Mouse (Mus musculus) forebrain, embryonic 11.5 days (tissue): ENCODE results near the gene Cacna2d3. TPM values are rescaled to one million over a fixed set of nuclear protein-coding genes. Genes with fewer than 3 reads are reported as not detected.

Experiments
- ATAC-seq: fragments of 200-750 bp; cut with Nextera tagmentation; replicated peaks from 2 replicates; pipeline ENCODE4 v1.8.0; 2017; ENCODE audit warnings: moderate TSS enrichment; ENCODE audit not compliant: low FRiP score
- DNase-seq: peaks from one replicate; pipeline ENCODE4 v3.0.0-alpha.2; 2017; ENCODE audit warnings: low spot score
- H3K27ac ChIP-seq: fragments of 300-500 bp; sonication (generic); 2 replicates; pipeline ENCODE4 v1.5.1; 2014; ENCODE audit warnings: low read depth, low read length
- H3K27me3 ChIP-seq: fragments of 300-500 bp; sonication (generic); 2 replicates; pipeline ENCODE4 v1.6.1; 2014; ENCODE audit warnings: mild to moderate bottlenecking, low read length, mixed read lengths; ENCODE audit not compliant: control insufficient read depth, insufficient read depth
- H3K36me3 ChIP-seq: fragments of 300-500 bp; sonication (generic); 2 replicates; pipeline ENCODE4 v1.6.1; 2014; ENCODE audit warnings: mild to moderate bottlenecking, low read length, moderate library complexity, mixed read lengths; ENCODE audit not compliant: control insufficient read depth, insufficient read depth
- H3K4me1 ChIP-seq: fragments of 300-500 bp; sonication (generic); replicated peaks from 2 replicates; pipeline ENCODE4 v1.6.1; 2014; ENCODE audit warnings: low read length, mixed read lengths; ENCODE audit not compliant: control insufficient read depth, insufficient read depth
- H3K4me2 ChIP-seq: fragments of 300-500 bp; sonication (generic); 2 replicates; pipeline ENCODE4 v1.6.1; 2014; ENCODE audit warnings: low read depth, mild to moderate bottlenecking, low read length, moderate library complexity, mixed read lengths; ENCODE audit not compliant: severe bottlenecking
- H3K4me3 ChIP-seq: fragments of 300-500 bp; sonication (generic); 2 replicates; pipeline ENCODE4 v1.5.1; 2014; ENCODE audit warnings: low read depth, low read length
- H3K9ac ChIP-seq: fragments of 300-500 bp; sonication (generic); 2 replicates; pipeline ENCODE4 v1.6.1; 2014; ENCODE audit warnings: low read length
- H3K9me3 ChIP-seq: fragments of 300-500 bp; sonication (generic); 2 replicates; pipeline ENCODE4 v1.6.1; 2016; ENCODE audit warnings: low read length, mixed read lengths; ENCODE audit not compliant: control insufficient read depth
- WGBS: fragments of 180-500 bp; shearing (Covaris S2); extraction: QIAGEN DNeasy Blood & Tissue Kit; methylation state at CpG from one replicate; pipeline ENCODE4 v1.1.7; 2014; 5-methylcytosine and 5-hydroxymethylcytosine counted together
- polyA plus RNA-seq: library from polyadenylated mRNA; unstranded; fragments of >200 nt; fragmentation: Nextera tagmentation; extraction: Ambion mirVana; gene quantifications from 2 replicates; pipeline ENCODE4 v1.2.1, GENCODE M21; 2014

Cacna2d3 gene
- polyA plus RNA-seq, 1 experiment from 2014 or later, result 4.5 TPM

- Histone ChIP-seq H3K4me1 (no peaks in the 10 kb centered on the region), H3K4me2 (no peak overlapping the region), H3K27ac (no peak overlapping the region), H3K9ac (no peak overlapping the region), H3K4me3 (no peak overlapping the region), H3K36me3 (no peaks in the 10 kb centered on the region), H3K9me3 (no peaks in the 10 kb centered on the region), H3K27me3 (no peaks in the 10 kb centered on the region)
- DNase-seq (no peak), ATAC-seq (no peak)
Measured at GRCm38 (mm10) chr14:29385500-29385899, 336.2 kb downstream of the Cacna2d3 start.

DNA sequence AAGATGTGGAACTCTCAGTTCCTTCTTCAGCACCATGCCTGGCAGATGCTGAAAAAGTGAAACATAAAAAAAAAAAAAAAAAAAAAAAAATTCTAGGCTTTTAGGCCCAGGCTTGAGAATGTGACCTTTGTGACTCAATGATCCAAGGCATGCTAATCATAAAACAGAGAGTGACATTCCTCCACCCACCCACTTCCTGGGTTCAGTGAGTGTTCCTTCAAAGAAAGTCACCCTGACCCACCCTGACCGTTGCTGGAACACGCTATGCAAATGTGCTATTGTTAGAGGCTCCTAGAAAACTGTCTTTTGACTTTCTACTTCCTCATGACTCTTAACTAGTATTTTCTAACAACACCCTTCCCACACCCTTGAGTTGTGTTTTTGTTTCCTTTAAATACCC lies 338.9 kb downstream of the Cacna2d3 start:
- H3K4me2 ChIP-seq, result no peak overlapping the region
- no peak overlapping the region for H3K9ac ChIP-seq
- ATAC-seq (no peak), DNase-seq (no peak)
- H3K4me3 ChIP-seq, result no peak overlapping the region
- no peaks in the 10 kb centered on the region for H3K36me3 ChIP-seq
- H3K27ac ChIP-seq, result no peak overlapping the region
- no peaks in the 10 kb centered on the region for H3K9me3 ChIP-seq
- no peaks in the 10 kb centered on the region for H3K27me3 ChIP-seq
- whole genome bisulfite sequencing, result 87% methylated on average over 2 of the region's 2 CpGs
- no peaks in the 10 kb centered on the region for H3K4me1 ChIP-seq

- DNase-seq (no peak), ATAC-seq (no peak)
- Histone ChIP-seq H3K36me3 (no peaks in the 10 kb centered on the region), H3K9ac (no peak overlapping the region), H3K4me1 (no peaks in the 10 kb centered on the region), H3K27ac (no peak overlapping the region), H3K9me3 (no peaks in the 10 kb centered on the region), H3K27me3 (no peaks in the 10 kb centered on the region), H3K4me3 (no peak overlapping the region), H3K4me2 (no peak overlapping the region)
- 98% methylated on average over 5 of the region's 5 CpGs for WGBS
Measured at GRCm38 (mm10) chr14:29366911-29367310, 354.8 kb downstream of the Cacna2d3 start.

GRCm38 (mm10) chr14:29362448-29362847 lies 359.2 kb downstream of the Cacna2d3 start:
- Histone ChIP-seq H3K4me3 (no peak overlapping the region), H3K4me1 (no peaks in the 10 kb centered on the region), H3K4me2 (no peak overlapping the region), H3K9me3 (no peaks in the 10 kb centered on the region), H3K27ac (no peak overlapping the region), H3K27me3 (no peaks in the 10 kb centered on the region), H3K9ac (no peak overlapping the region), H3K36me3 (no peaks in the 10 kb centered on the region)
- no peak for DNase-seq
- ATAC-seq, result no peak
- 79% methylated on average over 3 of the region's 3 CpGs for WGBS

- DNase-seq (no peak), ATAC-seq (no peak)
- Histone ChIP-seq H3K27ac (no peak overlapping the region), H3K4me2 (no peak overlapping the region), H3K36me3 (no peaks in the 10 kb centered on the region), H3K4me3 (no peak overlapping the region), H3K27me3 (no peaks in the 10 kb centered on the region), H3K9me3 (no peaks in the 10 kb centered on the region), H3K9ac (no peak overlapping the region), H3K4me1 (no peaks in the 10 kb centered on the region)
- WGBS, result 69% methylated on average over 4 of the region's 4 CpGs
Measured at GRCm38 (mm10) chr14:29350627-29351026, 371.0 kb downstream of the Cacna2d3 start.

- no peak overlapping the region for H3K4me3 ChIP-seq
- H3K4me1 ChIP-seq, result 0 out of 2 replicates have a peak, but pooled peaks cover 3% of the 10 kb centered on the region
- 83% methylated on average over 6 of the region's 6 CpGs for WGBS
- ATAC-seq (no peak), DNase-seq (no peak)
- H3K27ac ChIP-seq, result no peak overlapping the region
- H3K36me3 ChIP-seq, result no peaks in the 10 kb centered on the region
- H3K27me3 ChIP-seq, result no peaks in the 10 kb centered on the region
- H3K9ac ChIP-seq, result no peak overlapping the region
- no peak overlapping the region for H3K4me2 ChIP-seq
- H3K9me3 ChIP-seq, result no peaks in the 10 kb centered on the region
Measured at GRCm38 (mm10) chr14:29341581-29341980, 380.1 kb downstream of the Cacna2d3 start.

DNA sequence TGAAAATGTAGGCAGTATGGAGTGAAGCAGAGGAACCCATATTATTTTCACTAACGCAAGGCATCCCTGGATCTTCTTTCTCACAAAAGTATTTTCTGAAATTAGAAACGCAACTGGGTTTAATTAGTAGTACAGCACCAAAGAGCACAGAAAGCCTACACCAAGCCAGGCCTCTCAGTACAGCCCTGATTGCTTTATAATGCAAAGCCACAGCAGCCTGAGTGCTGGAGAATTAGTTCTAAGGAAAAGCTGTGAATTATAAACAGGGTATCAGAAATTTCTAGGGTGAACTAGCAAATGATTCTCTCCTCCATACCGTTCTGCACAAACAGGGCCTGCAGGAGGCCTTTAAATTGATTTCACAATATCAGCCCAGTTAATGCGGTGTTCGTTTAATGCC lies 380.9 kb downstream of the Cacna2d3 start:
- WGBS, result 12% methylated on average over 5 of the region's 5 CpGs
- H3K27ac ChIP-seq, result peak overlapping the region; percentile 1; the same call in 1 of the 2 replicates
- DNase-seq, result no peak

DNA sequence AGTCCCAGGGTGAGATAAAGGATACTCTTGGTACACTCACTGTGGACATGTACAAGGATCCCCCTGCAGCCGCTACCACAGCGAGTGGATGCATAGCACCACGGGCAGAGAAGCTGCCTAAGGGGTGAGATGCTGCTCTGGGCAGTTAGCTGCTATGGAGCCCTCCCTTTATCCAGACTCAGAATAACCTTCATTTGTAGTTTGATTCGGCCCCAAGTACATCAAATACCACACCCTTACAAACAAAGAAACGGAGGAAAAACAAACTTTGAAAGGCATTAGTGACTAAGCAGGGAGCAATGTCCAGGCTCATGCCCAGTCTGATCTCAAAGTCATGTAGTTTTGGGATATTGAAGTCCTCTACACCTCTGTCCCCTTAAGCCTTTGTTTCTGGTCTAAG lies 386.8 kb downstream of the Cacna2d3 start:
- no peaks in the 10 kb centered on the region for H3K9me3 ChIP-seq
- WGBS, result 84% methylated on average over 5 of the region's 5 CpGs
- no peak for DNase-seq
- H3K4me2 ChIP-seq, result no peak overlapping the region
- ATAC-seq, result no peak
- no peak overlapping the region for H3K4me3 ChIP-seq
- no peaks in the 10 kb centered on the region for H3K4me1 ChIP-seq
- no peak overlapping the region for H3K9ac ChIP-seq
- no peak overlapping the region for H3K27ac ChIP-seq
- no peaks in the 10 kb centered on the region for H3K27me3 ChIP-seq
- H3K36me3 ChIP-seq, result no peaks in the 10 kb centered on the region

More for the DNA sequence above, 380.9 kb downstream of the Cacna2d3 start:
- Histone ChIP-seq H3K9ac (no peak overlapping the region), H3K36me3 (no peaks in the 10 kb centered on the region), H3K4me1 (0 out of 2 replicates have a peak, but pooled peaks cover 3% of the 10 kb centered on the region), H3K9me3 (no peaks in the 10 kb centered on the region), H3K4me2 (no peak overlapping the region), H3K27me3 (no peaks in the 10 kb centered on the region), H3K4me3 (no peak overlapping the region)
- no peak for ATAC-seq

- WGBS, result 85% methylated on average over 2 of the region's 2 CpGs
- Histone ChIP-seq H3K4me1 (no peaks in the 10 kb centered on the region), H3K36me3 (no peaks in the 10 kb centered on the region), H3K4me3 (no peak overlapping the region), H3K27me3 (no peaks in the 10 kb centered on the region), H3K4me2 (no peak overlapping the region), H3K27ac (no peak overlapping the region), H3K9ac (no peak overlapping the region), H3K9me3 (no peaks in the 10 kb centered on the region)
- no peak for DNase-seq
- no peak for ATAC-seq
Measured at GRCm38 (mm10) chr14:29334216-29334615, 387.4 kb downstream of the Cacna2d3 start.
